Comparison of ENCODE assay signal across 15 mouse cellular contexts in the genomic region with DNA sequence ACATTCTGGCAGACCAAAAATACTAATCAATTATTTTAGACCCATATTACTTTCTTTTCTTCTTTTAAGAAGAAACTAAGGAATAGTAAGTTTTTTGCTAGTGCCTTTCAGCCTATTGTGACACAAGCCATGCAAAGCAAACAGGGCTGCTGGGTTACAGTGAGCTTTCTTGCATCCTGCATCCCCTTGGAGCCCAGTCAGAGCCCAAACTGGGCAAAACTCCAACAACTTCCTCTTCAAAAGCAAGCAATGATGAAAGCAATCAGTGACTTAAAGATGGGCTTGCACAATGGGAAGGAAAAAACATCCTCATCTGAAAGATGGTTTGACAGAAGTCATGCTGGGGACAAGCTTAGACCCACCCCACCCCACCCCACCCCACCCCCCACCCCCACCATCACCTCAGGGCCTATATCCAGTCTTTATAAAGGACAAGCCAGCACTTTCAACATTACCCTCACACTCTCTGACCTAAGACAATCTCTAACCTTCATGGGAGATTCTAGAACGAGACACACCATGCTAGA. TPM values are rescaled to one million over a fixed set of nuclear protein-coding genes. Genes with fewer than 3 reads are reported as not detected.
DNase-seq lines count a peak whose midpoint lies in the region; ATAC-seq and TF ChIP-seq lines count a peak whose summit lies in the region.
"Had no signal": no experiment of that assay in that cellular context is flagged by ENCODE, and none has a peak within 500 bp of the region (broad histone marks: within the 10 kb centered on the region; RNA-seq: fewer than 3 reads in every experiment).

No protein-coding gene starts in this region.

- no peaks in the 10 kb centered on the region for H3K9me3 ChIP-seq in forebrain, embryonic 16.5 days (ENCODE audit: control insufficient read depth, low read length)
- no peaks in the 10 kb centered on the region for H3K9me3 ChIP-seq in forebrain, embryonic 15.5 days
- no peaks in the 10 kb centered on the region for H3K9me3 ChIP-seq in limb, embryonic 14.5 days (ENCODE audit: control insufficient read depth, low read length)
- no peaks in the 10 kb centered on the region for H3K9me3 ChIP-seq in limb, embryonic 10.5 days (replicated peaks)
- no peaks in the 10 kb centered on the region for H3K9me3 ChIP-seq in stomach, postnatal 0 days (ENCODE audit: control insufficient read depth, low read length)
- H3K9me3 ChIP-seq: embryonic facial prominence, embryonic 12.5 days had no signal

- peak; percentile 13 for DNase-seq in limb, embryonic 14.5 days (ENCODE audit: low spot score)
- no peak for DNase-seq in limb, embryonic 10.5 days (ENCODE audit: low spot score)
- DNase-seq in heart, postnatal 10 days, result peak; percentile 48 to 54
- DNase-seq in stomach, postnatal 0 days (ENCODE audit: low spot score), result no peak
- no peak for DNase-seq in right cerebral cortex, postnatal 10 days (ENCODE audit: low spot score in 2 of 2)
- DNase-seq: gastrocnemius, adult 2 months; right cerebral cortex, postnatal 14 days had no signal

- no peaks in the 10 kb centered on the region for H3K36me3 ChIP-seq in forebrain, embryonic 16.5 days (ENCODE audit: control insufficient read depth, insufficient read depth)
- peaks cover 13% of the 10 kb centered on the region; the same call in 1 of the 2 replicates for H3K36me3 ChIP-seq in forebrain, embryonic 15.5 days
- 0 out of 2 replicates have a peak, but pooled peaks cover 7% of the 10 kb centered on the region for H3K36me3 ChIP-seq in limb, embryonic 14.5 days (ENCODE audit: control insufficient read depth, insufficient read depth, low read length)
- no peaks in the 10 kb centered on the region for H3K36me3 ChIP-seq in limb, embryonic 10.5 days
- no peaks in the 10 kb centered on the region for H3K36me3 ChIP-seq in stomach, postnatal 0 days (ENCODE audit: control insufficient read depth, insufficient read depth, low read length)

- no peak overlapping the region for H3K4me2 ChIP-seq in forebrain, embryonic 16.5 days (ENCODE audit: low read length)
- no peak overlapping the region for H3K4me2 ChIP-seq in forebrain, embryonic 15.5 days (replicated peaks)
- no peak overlapping the region for H3K4me2 ChIP-seq in limb, embryonic 14.5 days (replicated peaks; ENCODE audit: low read depth, low read length, severe bottlenecking)
- no peak overlapping the region for H3K4me2 ChIP-seq in stomach, postnatal 0 days (replicated peaks; ENCODE audit: low read depth)
- H3K4me2 ChIP-seq: embryonic facial prominence, embryonic 12.5 days had no signal

- H3K27ac ChIP-seq in forebrain, embryonic 16.5 days (ENCODE audit: low read length), result no peak overlapping the region
- H3K27ac ChIP-seq in forebrain, embryonic 15.5 days (replicated peaks), result no peak overlapping the region
- no peak overlapping the region for H3K27ac ChIP-seq in limb, embryonic 14.5 days (replicated peaks; ENCODE audit: low read depth, low read length)
- no peak overlapping the region for H3K27ac ChIP-seq in limb, embryonic 10.5 days
- no peak overlapping the region for H3K27ac ChIP-seq in stomach, postnatal 0 days (replicated peaks)
- H3K27ac ChIP-seq: embryonic facial prominence, embryonic 12.5 days; gastrocnemius, adult 2 months; left cerebral cortex, adult 2 months; liver, embryonic 14.5 days had no signal

- H3K4me3 ChIP-seq in forebrain, embryonic 16.5 days (replicated peaks; ENCODE audit: low read length), result no peak overlapping the region
- no peak overlapping the region for H3K4me3 ChIP-seq in forebrain, embryonic 15.5 days
- no peak overlapping the region for H3K4me3 ChIP-seq in limb, embryonic 14.5 days (replicated peaks; ENCODE audit: low read length)
- H3K4me3 ChIP-seq in limb, embryonic 10.5 days, result no peak overlapping the region
- H3K4me3 ChIP-seq in stomach, postnatal 0 days (ENCODE audit: low read depth, low read length), result no peak overlapping the region
- H3K4me3 ChIP-seq: embryonic facial prominence, embryonic 12.5 days; gastrocnemius, adult 2 months; left cerebral cortex, adult 2 months had no signal

- intact Hi-C loops in heart, postnatal 10 days (cut with DNase I), result loop anchor here (5.0 kb wide), 1 partner anchor 71 kb away; no protein-coding TSS in a partner anchor

- TF ChIP-seq EP300 in stomach, postnatal 0 days (optimal IDR thresholded peaks at IDR 0.05), result no peak

- WGBS in forebrain, embryonic 16.5 days, result 47% methylated on average over 1 of the region's 1 CpGs
- 68% methylated on average over 1 of the region's 1 CpGs for WGBS in forebrain, embryonic 15.5 days
- whole genome bisulfite sequencing in limb, embryonic 14.5 days, result 50% methylated on average over 1 of the region's 1 CpGs
- WGBS in limb, embryonic 10.5 days, result 81% methylated on average over 1 of the region's 1 CpGs
- 69% methylated on average over 1 of the region's 1 CpGs for WGBS in stomach, postnatal 0 days

- no peak for TF ChIP-seq POLR2A in limb, embryonic 14.5 days (IDR thresholded peaks at IDR 0.05; ENCODE audit: borderline replicate concordance, extremely low read depth, insufficient read depth, insufficient read length)

- ATAC-seq in forebrain, embryonic 16.5 days, result 0 out of 2 replicates have a peak, but pooled peaks have one; percentile 40
- ATAC-seq in forebrain, embryonic 15.5 days (replicated peaks), result no peak
- no peak for ATAC-seq in limb, embryonic 14.5 days (ENCODE audit: low FRiP score, low read depth)
- ATAC-seq in megakaryocyte, adult 5-6 weeks (ENCODE audit: poor library complexity, severe bottlenecking), result peak; percentile 75
- no peak for ATAC-seq in stomach, postnatal 0 days (ENCODE audit: low FRiP score, low TSS enrichment)
- ATAC-seq: CD4-positive, CD25-positive, alpha-beta regulatory T cell, adult 4 months; hindbrain, embryonic 16.5 days had no signal

- H3K9ac ChIP-seq in forebrain, embryonic 16.5 days (replicated peaks; ENCODE audit: low read depth, low read length), result no peak overlapping the region
- H3K9ac ChIP-seq in forebrain, embryonic 15.5 days (replicated peaks), result no peak overlapping the region
- no peak overlapping the region for H3K9ac ChIP-seq in limb, embryonic 14.5 days (ENCODE audit: low read depth, low read length, severe bottlenecking)
- H3K9ac ChIP-seq in stomach, postnatal 0 days (ENCODE audit: low read length), result no peak overlapping the region
- H3K9ac ChIP-seq: embryonic facial prominence, embryonic 12.5 days; liver, embryonic 14.5 days had no signal

- TF ChIP-seq CTCF in stomach, postnatal 0 days (IDR thresholded peaks at IDR 0.05; ENCODE audit: low read depth), result no peak

- peaks cover 11% of the 10 kb centered on the region for H3K4me1 ChIP-seq in forebrain, embryonic 16.5 days (replicated peaks; ENCODE audit: control insufficient read depth, insufficient read depth, low read length)
- H3K4me1 ChIP-seq in forebrain, embryonic 15.5 days, result peaks cover 9% of the 10 kb centered on the region
- no peaks in the 10 kb centered on the region for H3K4me1 ChIP-seq in limb, embryonic 14.5 days (ENCODE audit: control insufficient read depth, insufficient read depth, low read length)
- no peaks in the 10 kb centered on the region for H3K4me1 ChIP-seq in limb, embryonic 10.5 days
- no peaks in the 10 kb centered on the region for H3K4me1 ChIP-seq in stomach, postnatal 0 days (replicated peaks; ENCODE audit: control insufficient read depth, insufficient read depth)
- H3K4me1 ChIP-seq: embryonic facial prominence, embryonic 12.5 days had no signal

- no peaks in the 10 kb centered on the region for H3K27me3 ChIP-seq in forebrain, embryonic 16.5 days (replicated peaks; ENCODE audit: control insufficient read depth, insufficient read depth, low read length)
- no peaks in the 10 kb centered on the region for H3K27me3 ChIP-seq in forebrain, embryonic 15.5 days
- H3K27me3 ChIP-seq in limb, embryonic 14.5 days (ENCODE audit: control insufficient read depth, insufficient read depth, low read length), result no peaks in the 10 kb centered on the region
- no peaks in the 10 kb centered on the region for H3K27me3 ChIP-seq in limb, embryonic 10.5 days (ENCODE audit: low read depth, poor library complexity, severe bottlenecking)
- H3K27me3 ChIP-seq in stomach, postnatal 0 days (ENCODE audit: control insufficient read depth, insufficient read depth, low read length), result no peaks in the 10 kb centered on the region
- H3K27me3 ChIP-seq: embryonic facial prominence, embryonic 12.5 days had no signal

RNA-seq across cellular contexts. Expression of a gene that starts 13.3 kb away (rescaled TPM):
- not detected in 2 replicates for polyA plus RNA-seq in forebrain, embryonic 16.5 days (2015; fragmentation: Nextera tagmentation; extraction: Ambion mirVana)
- not detected in 2 replicates for polyA plus RNA-seq in forebrain, embryonic 15.5 days (2015; fragmentation: Nextera tagmentation; extraction: Ambion mirVana)
- polyA plus RNA-seq in limb, embryonic 14.5 days (2012; rRNA removed), result 0.08 and 0.09 TPM in 2 replicates
- polyA plus RNA-seq in limb, embryonic 14.5 days (2014; fragmentation: Nextera tagmentation; extraction: Ambion mirVana), result 0.17 TPM in 1 of 2 replicates, not detected in the other
- polyA plus RNA-seq in limb, embryonic 10.5 days (2016; fragmentation: Nextera tagmentation; extraction: Ambion mirVana), result not detected in 2 replicates
- total RNA-seq in heart, postnatal 10 days (2021), result not detected
- 0.29 TPM in 1 of 2 replicates, not detected in the other for total RNA-seq in megakaryocyte, adult 5-6 weeks (2015)
- 0.81 TPM in 1 of 2 replicates, not detected in the other for total RNA-seq in megakaryocyte, adult 5-6 weeks (2017)
- polyA plus RNA-seq in stomach, postnatal 0 days (2015; fragmentation: Nextera tagmentation; extraction: Ambion mirVana), result 0.07 and 0.08 TPM in 2 replicates
- total RNA-seq: gastrocnemius, adult 2 months; left cerebral cortex, adult 2 months had no signal
- polyA plus RNA-seq: embryonic facial prominence, embryonic 12.5 days had no signal

Comparison
In these comparisons a context has a peak if more than half of its experiments do, and no peak if none do; other contexts are left out.
1. ATAC-seq: peak in forebrain, embryonic 16.5 days (single experiment) and megakaryocyte, adult 5-6 weeks (single experiment); none in forebrain, embryonic 15.5 days (single experiment), limb, embryonic 14.5 days (single experiment) and stomach, postnatal 0 days (single experiment).
2. DNase-seq: peak in limb, embryonic 14.5 days (single experiment) and heart, postnatal 10 days (2 of 2); none in limb, embryonic 10.5 days (single experiment), stomach, postnatal 0 days (single experiment) and right cerebral cortex, postnatal 10 days (0 of 2).